Mouse (Mus musculus): ENCODE measurements around the gene Fzr1.
A peak's percentile ranks its signal among the peaks of the same experiment; 100 is the strongest.

Gene Fzr1

GRCm38 (mm10) chr10:81328386-81328785 lies 49.9 kb downstream of the Fzr1 start, which contains the start of gene Tbxa2r:
Gene Tbxa2r (plus strand): TSS chr10:81328731.
- DNase-seq (ENCODE audit: low spot score in 2 of 2): peak in 1 of 2 experiments; percentile 44

- DNase-seq (ENCODE audit: low spot score in 2 of 2): no peak
These were observed 50.4 kb downstream of the Fzr1 start for GRCm38 (mm10) chr10:81327959-81328358.

- DNase-seq (ENCODE audit: low spot score in 2 of 2): no peak
These were observed 51.5 kb downstream of the Fzr1 start for GRCm38 (mm10) chr10:81326858-81327257.

GRCm38 (mm10) chr10:81325781-81326180 lies 52.5 kb downstream of the Fzr1 start:
- no peak for DNase-seq (ENCODE audit: low spot score in 2 of 2)

- DNase-seq (ENCODE audit: low spot score in 2 of 2): no peak
These were observed 53.1 kb downstream of the Fzr1 start for GRCm38 (mm10) chr10:81325176-81325575.

- no peak for DNase-seq (ENCODE audit: low spot score in 2 of 2)
These were observed 54.4 kb downstream of the Fzr1 start for GRCm38 (mm10) chr10:81323791-81324530.

- DNase-seq (ENCODE audit: low spot score in 2 of 2): no peak
These were observed 55.1 kb downstream of the Fzr1 start for GRCm38 (mm10) chr10:81323141-81323775.

- DNase-seq (ENCODE audit: low spot score in 2 of 2): no peak
These were observed 55.9 kb downstream of the Fzr1 start for GRCm38 (mm10) chr10:81322444-81322843.

GRCm38 (mm10) chr10:81321436-81321835 lies 56.9 kb downstream of the Fzr1 start:
- no peak for DNase-seq (ENCODE audit: low spot score in 2 of 2)

GRCm38 (mm10) chr10:81320550-81321347 lies 57.6 kb downstream of the Fzr1 start, which contains the start of gene Cactin:
Gene Cactin (plus strand): TSS chr10:81321103.
- DNase-seq (ENCODE audit: low spot score in 2 of 2): peak; percentile 99

GRCm38 (mm10) chr10:81319741-81320549 lies 58.4 kb downstream of the Fzr1 start:
- no peak for DNase-seq (ENCODE audit: low spot score in 2 of 2)

- DNase-seq (ENCODE audit: low spot score in 2 of 2): no peak
These were observed 59.0 kb downstream of the Fzr1 start for GRCm38 (mm10) chr10:81319330-81319699.

- DNase-seq (ENCODE audit: low spot score in 2 of 2): no peak
These were observed 59.6 kb downstream of the Fzr1 start for GRCm38 (mm10) chr10:81318589-81319329.

- DNase-seq (ENCODE audit: low spot score in 2 of 2): no peak
These were observed 61.0 kb downstream of the Fzr1 start for GRCm38 (mm10) chr10:81317273-81317672.

- peak in 1 of 2 experiments; percentile 34 for DNase-seq (ENCODE audit: low spot score in 2 of 2)
These were observed 61.8 kb downstream of the Fzr1 start for GRCm38 (mm10) chr10:81316338-81317060.
